Mouse (Mus musculus) embryo, embryonic 9.5 days (tissue): ENCODE results near the gene Stk39.
A peak's percentile ranks its signal among the peaks of the same experiment; 100 is the strongest.

Source experiments
- DNase-seq: peaks from one replicate; pipeline ENCODE4 v3.0.0-alpha.2; 2017; ENCODE audit errors: extremely low spot score

Stk39 gene

GRCm38 (mm10) chr2:68458115-68458514 lies 14.0 kb downstream of the Stk39 start:
- DNase-seq, result no peak

- DNase-seq, result no peak
Observed at GRCm38 (mm10) chr2:68457455-68458032, 14.5 kb downstream of the Stk39 start.

- no peak for DNase-seq
Observed at GRCm38 (mm10) chr2:68456899-68457298, 15.2 kb downstream of the Stk39 start.

- no peak for DNase-seq
Observed at GRCm38 (mm10) chr2:68452379-68452778, 19.7 kb downstream of the Stk39 start.

- no peak for DNase-seq
Observed at GRCm38 (mm10) chr2:68448035-68448434, 24.0 kb downstream of the Stk39 start.

GRCm38 (mm10) chr2:68443141-68443540 lies 28.9 kb downstream of the Stk39 start:
- DNase-seq, result no peak

- DNase-seq, result no peak
Observed at GRCm38 (mm10) chr2:68442113-68442717, 29.9 kb downstream of the Stk39 start.

- DNase-seq, result no peak
Observed at GRCm38 (mm10) chr2:68439614-68440013, 32.5 kb downstream of the Stk39 start.

GRCm38 (mm10) chr2:68437920-68438319 lies 34.1 kb downstream of the Stk39 start:
- DNase-seq, result no peak

GRCm38 (mm10) chr2:68437216-68437615 lies 34.9 kb downstream of the Stk39 start:
- DNase-seq, result no peak

GRCm38 (mm10) chr2:68436305-68436704 lies 35.8 kb downstream of the Stk39 start:
- DNase-seq, result no peak

GRCm38 (mm10) chr2:68435494-68436255 lies 36.4 kb downstream of the Stk39 start:
- peak; percentile 20 for DNase-seq

GRCm38 (mm10) chr2:68434997-68435396 lies 37.1 kb downstream of the Stk39 start:
- no peak for DNase-seq

GRCm38 (mm10) chr2:68434576-68434975 lies 37.5 kb downstream of the Stk39 start:
- no peak for DNase-seq

- DNase-seq, result no peak
Observed at GRCm38 (mm10) chr2:68433736-68434312, 38.2 kb downstream of the Stk39 start.

- no peak for DNase-seq
Observed at GRCm38 (mm10) chr2:68432834-68433233, 39.2 kb downstream of the Stk39 start.

GRCm38 (mm10) chr2:68431024-68431962 lies 40.8 kb downstream of the Stk39 start:
- DNase-seq, result no peak

GRCm38 (mm10) chr2:68430493-68430892 lies 41.6 kb downstream of the Stk39 start:
- DNase-seq, result no peak

- no peak for DNase-seq
Observed at GRCm38 (mm10) chr2:68429436-68429835, 42.6 kb downstream of the Stk39 start.

- DNase-seq, result no peak
Observed at GRCm38 (mm10) chr2:68426977-68427577, 45.0 kb downstream of the Stk39 start.

GRCm38 (mm10) chr2:68426074-68426473 lies 46.0 kb downstream of the Stk39 start:
- DNase-seq, result no peak
